Mouse (Mus musculus): ENCODE data around the gene Ppp1r13b.

The Ppp1r13b gene

GRCm38 (mm10) chr12:111827556-111827955, 80.4 kb downstream of the Ppp1r13b start:
- DNase-seq (ENCODE audit: low read depth, low spot score) = no peak

DNA sequence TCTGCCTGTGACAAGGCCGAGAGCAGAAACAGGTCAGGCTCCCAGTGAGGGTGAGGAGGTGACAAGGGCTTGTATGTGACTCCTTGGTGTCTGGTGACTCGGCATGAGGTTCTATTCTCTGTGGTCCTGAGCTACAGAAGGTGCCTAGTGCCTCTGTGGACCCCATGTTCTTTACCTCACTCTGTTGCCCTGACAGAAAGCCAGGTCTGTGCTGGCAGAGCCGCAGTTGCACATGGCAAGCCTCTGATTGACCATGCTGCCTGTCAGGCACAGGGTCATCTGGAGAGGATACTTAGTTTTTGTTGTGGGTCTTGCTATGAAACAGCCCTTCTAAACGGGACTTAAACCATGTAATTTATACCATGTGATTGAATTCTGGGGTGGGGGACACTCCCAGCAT, 86.0 kb downstream of the Ppp1r13b start:
- DNase-seq (ENCODE audit: low read depth, low spot score) = no peak

DNA sequence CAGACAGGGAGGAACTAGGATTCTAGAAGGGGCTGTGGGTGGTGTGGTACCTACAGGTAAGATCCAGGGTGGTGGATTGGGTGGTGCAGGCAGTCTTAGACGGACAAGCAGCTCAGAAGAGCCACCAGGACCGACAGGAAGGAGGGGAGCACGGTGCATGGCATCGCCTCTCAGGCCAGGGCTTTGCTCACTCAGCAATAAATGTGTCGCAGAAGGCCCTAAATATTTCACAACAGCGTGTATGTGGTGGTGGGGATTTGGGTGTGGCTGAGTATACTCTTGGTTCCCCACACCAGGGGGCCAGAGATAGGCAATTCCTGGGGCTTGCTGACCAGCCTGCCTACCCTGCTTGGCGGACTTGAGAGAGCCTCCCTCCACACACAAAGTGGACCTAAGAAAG, 87.2 kb downstream of the Ppp1r13b start:
- DNase-seq (ENCODE audit: low read depth, low spot score) = no peak

DNA sequence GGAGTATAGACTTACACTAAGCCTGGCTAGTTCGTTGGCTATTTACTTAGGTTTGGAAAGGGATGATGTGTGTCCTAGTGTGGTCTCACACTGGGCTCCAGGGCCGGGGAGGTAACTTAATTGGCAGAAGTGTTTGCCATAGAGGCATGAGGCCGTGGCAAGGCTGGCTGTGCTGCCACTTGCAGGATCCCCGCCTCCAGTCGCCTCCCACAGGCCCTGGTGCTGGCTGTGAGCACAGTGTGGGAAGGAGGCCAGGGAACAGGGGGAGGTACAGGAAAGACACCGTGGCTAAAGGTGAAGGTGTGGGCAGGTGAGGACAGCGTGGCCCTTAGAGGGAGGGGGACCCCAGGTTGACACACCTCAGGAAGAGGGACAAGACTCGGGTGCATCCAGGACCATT, 88.0 kb downstream of the Ppp1r13b start:
- DNase-seq (ENCODE audit: low read depth, low spot score) = no peak

- DNase-seq (ENCODE audit: low read depth, low spot score) = no peak
Measured at GRCm38 (mm10) chr12:111817991-111818390, 89.9 kb downstream of the Ppp1r13b start.

GRCm38 (mm10) chr12:111816967-111817366, 90.9 kb downstream of the Ppp1r13b start:
- DNase-seq (ENCODE audit: low read depth, low spot score) = no peak

GRCm38 (mm10) chr12:111816528-111816927, 91.4 kb downstream of the Ppp1r13b start:
- DNase-seq (ENCODE audit: low read depth, low spot score) = no peak

- no peak for DNase-seq (ENCODE audit: low read depth, low spot score)
Measured at GRCm38 (mm10) chr12:111814769-111815762, 92.8 kb downstream of the Ppp1r13b start.

- DNase-seq (ENCODE audit: low read depth, low spot score) = peak; percentile 95
Measured at GRCm38 (mm10) chr12:111813766-111814617, 93.9 kb downstream of the Ppp1r13b start, which contains the start of the genes Xrcc3 and Zfyve21. TSS of gene Xrcc3 (minus strand) at chr12:111813873. TSS of gene Zfyve21 (plus strand) at chr12:111814170.

GRCm38 (mm10) chr12:111813111-111813765, 94.7 kb downstream of the Ppp1r13b start:
- no peak for DNase-seq (ENCODE audit: low read depth, low spot score)

DNA sequence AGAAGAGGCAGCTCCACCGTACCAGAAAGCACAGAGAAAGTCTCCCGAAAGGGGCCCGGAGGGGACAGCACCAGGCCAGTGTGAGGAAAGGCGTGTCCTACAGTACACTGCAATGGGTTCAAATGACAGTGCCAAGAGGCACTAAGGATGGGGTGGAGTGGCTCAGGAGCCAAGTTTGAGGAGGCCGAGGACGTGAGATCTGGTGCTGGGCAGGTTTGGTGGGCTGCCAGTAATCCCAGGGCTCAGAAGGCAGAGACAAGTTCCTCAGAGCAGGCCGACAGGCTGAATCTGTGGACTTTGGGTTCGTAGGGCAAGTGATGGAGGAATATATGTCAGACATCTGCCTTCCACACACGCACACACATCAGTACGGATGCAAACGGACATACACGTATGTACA, 95.3 kb downstream of the Ppp1r13b start:
- DNase-seq (ENCODE audit: low read depth, low spot score) = no peak

- DNase-seq (ENCODE audit: low read depth, low spot score) = no peak
Measured at GRCm38 (mm10) chr12:111812075-111812474, 95.8 kb downstream of the Ppp1r13b start.

GRCm38 (mm10) chr12:111809762-111810161, 98.1 kb downstream of the Ppp1r13b start:
- DNase-seq (ENCODE audit: low read depth, low spot score) = no peak

DNA sequence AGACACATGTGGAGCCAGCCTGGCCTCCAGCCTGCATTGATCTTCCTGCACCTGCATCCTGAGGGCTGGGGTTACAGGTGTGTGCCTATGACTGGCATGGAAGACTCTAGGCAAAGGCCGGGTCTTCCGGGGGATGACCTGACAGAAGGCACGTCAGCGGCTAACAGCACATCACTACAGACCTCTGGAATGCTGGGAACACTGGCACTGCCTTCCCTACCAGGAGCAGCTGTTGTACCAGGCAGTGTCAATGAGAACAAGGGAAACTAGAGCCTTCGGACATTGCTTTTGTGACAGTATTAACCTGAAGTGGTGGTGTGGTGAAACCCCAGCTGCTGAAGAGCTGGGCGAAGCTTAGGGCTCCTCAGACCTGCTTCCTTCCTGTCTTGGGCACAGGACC, 99.1 kb downstream of the Ppp1r13b start:
- no peak for DNase-seq (ENCODE audit: low read depth, low spot score)

- DNase-seq (ENCODE audit: low read depth, low spot score) = no peak
Measured at GRCm38 (mm10) chr12:111803538-111803937, 104.4 kb downstream of the Ppp1r13b start.

GRCm38 (mm10) chr12:111800459-111801183, 107.3 kb downstream of the Ppp1r13b start:
- no peak for DNase-seq (ENCODE audit: low read depth, low spot score)

DNA sequence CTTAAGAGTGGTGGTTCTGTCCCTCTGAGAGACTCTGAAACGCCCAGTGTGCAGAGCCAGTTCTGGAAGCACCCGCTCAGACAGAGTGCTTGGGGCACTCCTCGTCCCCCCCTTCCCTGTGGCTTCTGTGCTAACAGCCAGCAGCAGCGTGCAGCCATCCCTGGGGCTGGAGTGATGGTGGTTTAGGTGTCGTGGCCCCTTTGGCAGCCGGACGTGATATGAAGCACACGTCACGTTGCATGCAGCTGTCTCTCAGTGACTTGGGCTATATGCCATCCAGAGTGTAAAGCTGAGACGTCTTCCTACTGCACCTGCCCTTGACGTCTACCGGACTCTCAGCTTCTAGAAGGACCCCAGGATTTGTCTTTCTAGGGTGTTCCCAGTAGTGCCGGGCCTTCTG, 109.4 kb downstream of the Ppp1r13b start:
- DNase-seq (ENCODE audit: low read depth, low spot score) = no peak

DNA sequence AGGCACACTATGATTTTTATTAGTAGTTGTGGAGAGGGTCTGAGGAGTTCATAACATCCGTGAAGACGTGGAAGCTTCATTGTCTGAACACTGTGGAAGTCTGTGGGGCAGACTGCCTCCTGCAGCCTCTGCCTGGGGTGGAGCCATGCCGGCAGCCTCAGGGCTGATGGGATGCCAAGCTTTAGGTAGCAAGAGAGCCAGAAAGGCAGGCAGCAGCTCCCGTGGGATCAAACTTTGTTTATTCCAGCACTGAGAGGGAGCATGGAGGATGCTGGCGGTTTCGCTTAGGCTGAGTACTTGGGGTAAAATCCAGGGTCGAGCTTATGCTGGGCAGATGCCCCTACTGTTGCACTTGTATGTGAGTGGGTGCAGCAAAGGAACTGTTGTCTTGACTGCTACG, 110.7 kb downstream of the Ppp1r13b start:
- no peak for DNase-seq (ENCODE audit: low read depth, low spot score)

GRCm38 (mm10) chr12:111795180-111795895, 112.6 kb downstream of the Ppp1r13b start:
- no peak for DNase-seq (ENCODE audit: low read depth, low spot score)

- no peak for DNase-seq (ENCODE audit: low read depth, low spot score)
Measured at GRCm38 (mm10) chr12:111794526-111795179, 113.3 kb downstream of the Ppp1r13b start.
